Mouse (Mus musculus) lung, postnatal 0 days (tissue): ENCODE measurements at regions not wholly inside any gene's neighbourhood (a gene's known extent, or its start where the extent isn't known, plus 50 kb on each side); places are given as distances from the start of the nearest gene placed in this dataset.
A peak's percentile ranks its signal among the peaks of the same experiment; 100 is the strongest.

Experiments used
- ATAC-seq: fragments of 200-750 bp; cut with Nextera tagmentation; 2 replicates; pipeline ENCODE4 v1.8.0; 2017; ENCODE audit warnings: moderate library complexity
- DNase-seq: peaks from one replicate; pipeline ENCODE4 v3.0.0-alpha.2; 2016; ENCODE audit warnings: low spot score
- H3K27ac ChIP-seq: fragments of 300-500 bp; sonication (generic); 2 replicates; pipeline ENCODE4 v1.5.1; 2014; ENCODE audit warnings: antibody characterized with exemption, mild to moderate bottlenecking, low read length, mixed read lengths
- H3K27me3 ChIP-seq: fragments of 300-500 bp; sonication (generic); replicated peaks from 2 replicates; pipeline ENCODE4 v1.6.1; 2014; ENCODE audit warnings: low read length, mixed read lengths; ENCODE audit not compliant: insufficient read depth
- H3K36me3 ChIP-seq: fragments of 300-500 bp; sonication (generic); 2 replicates; pipeline ENCODE4 v1.6.1; 2014; ENCODE audit warnings: low read length, mixed read lengths; ENCODE audit not compliant: insufficient read depth
- H3K4me1 ChIP-seq: fragments of 300-500 bp; sonication (generic); 2 replicates; pipeline ENCODE4 v1.6.1; 2014; ENCODE audit warnings: antibody characterized with exemption, low read depth, low read length, mixed read lengths; ENCODE audit not compliant: insufficient read depth
- H3K4me2 ChIP-seq: fragments of 300-500 bp; sonication (generic); replicated peaks from 2 replicates; pipeline ENCODE4 v1.6.1; 2014; ENCODE audit warnings: low read depth, mild to moderate bottlenecking, low read length, moderate library complexity, mixed read lengths
- H3K4me3 ChIP-seq: fragments of 300-500 bp; sonication (generic); 2 replicates; pipeline ENCODE4 v1.5.1; 2014; ENCODE audit warnings: low read depth, low read length
- H3K9ac ChIP-seq: fragments of 300-500 bp; sonication (generic); replicated peaks from 2 replicates; pipeline ENCODE4 v1.6.1; 2014; ENCODE audit warnings: low read depth, mild to moderate bottlenecking
- H3K9me3 ChIP-seq: fragments of 300-500 bp; sonication (generic); 2 replicates; pipeline ENCODE4 v1.6.1; 2016; ENCODE audit warnings: low read length, mixed read lengths
- CTCF ChIP-seq: IDR thresholded peaks from 2 replicates; pipeline ENCODE4 v1.5.1; 2016; ENCODE audit warnings: antibody characterized with exemption, mild to moderate bottlenecking
- EP300 ChIP-seq: IDR thresholded peaks from 2 replicates; pipeline ENCODE4 v1.6.1; 2016; ENCODE audit warnings: antibody characterized with exemption, mild to moderate bottlenecking, control low read depth
- WGBS: fragments of 180-500 bp; shearing (Covaris S2); extraction: QIAGEN DNeasy Blood & Tissue Kit; methylation state at CpG from one replicate; pipeline ENCODE4 v1.1.7; 2014; 5-methylcytosine and 5-hydroxymethylcytosine counted together

DNA sequence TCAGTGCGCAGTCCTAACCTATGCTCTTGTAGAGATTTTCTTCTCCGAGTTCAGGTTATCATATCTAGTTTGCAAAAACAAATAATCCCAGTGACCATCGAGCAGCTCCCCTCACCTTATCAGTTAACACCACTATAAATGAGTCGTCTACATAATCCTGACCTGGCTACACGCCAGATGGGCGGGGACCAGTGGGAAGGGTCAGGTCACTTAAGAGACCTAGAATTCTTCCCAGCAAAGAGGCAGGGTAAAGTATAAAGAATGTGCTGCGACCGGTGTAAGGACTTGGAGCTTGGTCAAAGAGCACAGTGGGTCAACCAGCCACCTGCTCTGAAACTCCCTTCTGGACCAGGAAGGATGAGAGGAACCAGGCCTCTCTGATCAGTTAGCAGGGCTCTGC, 102.0 kb upstream of the 1700020N01Rik start:
- TF ChIP-seq EP300 (no peak), CTCF (no peak)
- WGBS, result 15% methylated on average over 8 of the region's 8 CpGs
- DNase-seq, result peak; percentile 38

DNA sequence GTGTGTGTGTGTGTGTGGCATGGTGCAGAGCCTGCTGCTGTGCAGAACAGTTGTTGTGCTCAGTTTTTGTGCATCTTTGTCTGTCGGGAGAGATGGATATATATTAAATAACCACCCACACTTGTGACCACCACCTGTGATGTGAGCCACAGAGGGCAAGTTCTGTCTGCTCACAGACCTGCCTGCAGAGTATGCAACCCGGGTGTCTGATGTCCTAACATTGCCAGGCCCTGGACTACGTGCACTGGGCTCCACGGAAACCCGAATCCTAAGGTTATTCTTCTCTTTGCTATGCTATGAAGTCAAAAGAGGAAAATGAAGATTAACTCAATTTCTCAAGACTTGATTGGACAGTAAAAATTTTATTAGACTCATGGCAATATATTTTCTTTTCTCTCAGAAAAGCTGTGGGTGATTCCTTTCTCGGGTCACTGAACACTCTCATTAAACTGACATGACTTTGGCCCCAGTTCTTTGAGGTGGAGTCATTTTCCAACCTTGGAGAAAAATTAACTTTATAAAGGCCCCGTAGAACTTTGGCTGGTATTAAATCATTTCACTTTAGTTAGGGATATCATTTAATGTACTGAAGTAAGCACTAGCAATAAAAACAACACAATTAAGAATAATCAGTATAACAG, 100.6 kb upstream of the 1700020N01Rik start:
- no peak for DNase-seq
- no peaks in the 10 kb centered on the region for H3K36me3 ChIP-seq
- H3K4me1 ChIP-seq, result no peaks in the 10 kb centered on the region
- H3K4me2 ChIP-seq, result no peak overlapping the region
- H3K4me3 ChIP-seq, result no peak overlapping the region
- no peaks in the 10 kb centered on the region for H3K27me3 ChIP-seq
- H3K27ac ChIP-seq, result no peak overlapping the region
- H3K9me3 ChIP-seq, result no peaks in the 10 kb centered on the region
- H3K9ac ChIP-seq, result no peak overlapping the region
- WGBS, result 81% methylated on average over 7 of the region's 7 CpGs
- no peak for ATAC-seq
- no peak for TF ChIP-seq CTCF
- TF ChIP-seq EP300, result no peak

More for the DNA sequence above, 102.0 kb upstream of the 1700020N01Rik start:
- no peak overlapping the region for H3K4me3 ChIP-seq
- H3K9ac ChIP-seq, result no peak overlapping the region
- H3K36me3 ChIP-seq, result no peaks in the 10 kb centered on the region
- no peaks in the 10 kb centered on the region for H3K4me1 ChIP-seq
- peak; percentile 62; the same call in 1 of the 2 replicates for ATAC-seq
- H3K9me3 ChIP-seq, result no peaks in the 10 kb centered on the region
- H3K4me2 ChIP-seq, result no peak overlapping the region
- H3K27ac ChIP-seq, result no peak overlapping the region
- H3K27me3 ChIP-seq, result no peaks in the 10 kb centered on the region

DNA sequence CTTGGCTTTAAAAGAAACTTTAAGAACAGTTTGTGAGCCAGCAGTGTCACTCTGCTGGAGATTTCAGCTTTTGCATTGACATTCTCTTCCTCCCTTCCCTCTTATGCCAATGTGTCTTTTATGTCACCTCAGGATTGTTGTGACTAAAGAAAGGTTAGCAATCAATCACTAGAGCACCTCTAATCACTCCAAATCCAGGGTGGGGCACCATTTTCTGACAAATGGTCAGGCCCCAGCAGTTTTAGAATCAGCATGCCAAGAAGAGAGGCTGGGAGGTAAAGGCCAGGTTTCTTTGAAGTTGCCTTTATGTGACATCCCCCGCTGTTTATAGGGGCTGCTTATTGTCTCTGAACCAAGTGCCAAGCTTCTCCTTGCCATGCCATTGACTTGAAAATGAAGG, 98.4 kb upstream of the 1700020N01Rik start:
- DNase-seq (no peak), ATAC-seq (no peak)
- Histone ChIP-seq H3K9me3 (no peaks in the 10 kb centered on the region), H3K9ac (no peak overlapping the region), H3K27me3 (no peaks in the 10 kb centered on the region), H3K4me3 (no peak overlapping the region), H3K36me3 (no peaks in the 10 kb centered on the region), H3K4me2 (no peak overlapping the region), H3K27ac (no peak overlapping the region), H3K4me1 (no peaks in the 10 kb centered on the region)
- WGBS, result 67% methylated on average over 1 of the region's 1 CpGs
- TF ChIP-seq CTCF (no peak), EP300 (no peak)

DNA sequence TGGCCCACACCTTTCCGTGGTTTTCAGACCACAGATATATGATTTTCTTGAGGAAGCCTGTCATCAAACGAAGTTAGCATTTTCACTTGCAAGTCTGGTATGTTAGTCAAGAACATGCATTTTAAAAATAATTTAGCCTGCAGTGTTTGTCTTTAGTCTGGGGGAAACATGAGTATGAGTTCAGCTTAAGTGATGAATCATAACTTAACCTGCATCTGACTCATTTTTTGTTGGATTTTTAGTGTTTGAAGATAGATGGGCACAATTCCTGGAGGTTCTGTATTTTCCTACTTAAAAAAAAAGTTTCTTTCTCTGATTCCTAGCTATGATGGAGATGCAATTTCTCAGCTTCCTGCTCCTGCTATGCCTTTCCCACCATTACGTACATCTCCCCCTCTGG, 95.8 kb upstream of the 1700020N01Rik start:
- Histone ChIP-seq H3K9ac (no peak overlapping the region), H3K9me3 (no peaks in the 10 kb centered on the region), H3K4me3 (no peak overlapping the region), H3K4me2 (no peak overlapping the region), H3K4me1 (no peaks in the 10 kb centered on the region), H3K27me3 (no peaks in the 10 kb centered on the region), H3K36me3 (no peaks in the 10 kb centered on the region), H3K27ac (no peak overlapping the region)
- 81% methylated on average over 3 of the region's 3 CpGs for WGBS
- ATAC-seq (no peak), DNase-seq (no peak)
- TF ChIP-seq EP300, result peak; percentile 46
- no peak for TF ChIP-seq CTCF

DNA sequence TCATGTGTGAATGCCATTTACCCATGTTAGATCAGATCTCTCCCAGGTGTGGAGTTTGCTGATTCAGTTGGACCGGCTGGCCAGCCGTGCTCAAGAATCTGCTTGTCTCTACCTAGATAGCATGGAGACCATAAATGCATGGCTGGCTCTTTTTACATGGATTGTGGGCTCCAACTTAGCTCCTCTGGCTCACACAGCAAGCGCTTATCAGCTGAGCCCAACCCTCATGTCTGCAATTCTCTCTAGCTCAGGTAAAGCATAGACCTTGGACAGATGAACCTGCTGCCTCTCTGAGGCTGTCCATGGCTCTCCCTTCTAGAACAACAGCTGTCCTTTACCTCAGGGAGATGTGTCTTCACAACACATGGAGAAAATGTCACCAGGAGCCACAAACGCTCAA, 94.8 kb upstream of the 1700020N01Rik start:
- Histone ChIP-seq H3K36me3 (no peaks in the 10 kb centered on the region), H3K27me3 (no peaks in the 10 kb centered on the region), H3K4me2 (no peak overlapping the region), H3K27ac (no peak overlapping the region), H3K4me3 (no peak overlapping the region), H3K9ac (no peak overlapping the region), H3K9me3 (no peaks in the 10 kb centered on the region), H3K4me1 (no peaks in the 10 kb centered on the region)
- TF ChIP-seq CTCF (no peak), EP300 (no peak)
- 90% methylated on average over 4 of the region's 4 CpGs for WGBS
- ATAC-seq, result no peak
- no peak for DNase-seq

DNA sequence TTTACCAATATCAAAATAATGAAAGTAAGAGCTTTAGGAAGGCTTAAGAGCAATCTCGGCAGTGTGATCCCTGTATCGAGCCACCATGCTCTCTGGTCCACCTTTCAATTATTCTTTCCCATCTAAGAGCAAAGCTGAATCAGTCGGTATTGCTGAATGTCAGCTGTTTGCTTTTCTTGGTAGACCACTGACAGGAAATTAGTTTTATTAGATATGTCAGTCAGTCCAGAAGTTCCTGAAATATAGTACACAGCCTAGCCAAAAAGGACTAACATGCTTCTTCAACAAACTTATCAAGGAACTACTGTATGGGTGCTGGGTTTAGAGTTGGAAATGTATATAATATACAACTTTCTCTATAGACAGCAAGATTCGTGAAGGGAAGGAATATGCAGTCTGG, 91.3 kb upstream of the 1700020N01Rik start:
- TF ChIP-seq CTCF, result no peak
- no peak for TF ChIP-seq EP300
- ATAC-seq (no peak), DNase-seq (no peak)
- H3K27me3 ChIP-seq, result no peaks in the 10 kb centered on the region
- H3K4me1 ChIP-seq, result no peaks in the 10 kb centered on the region
- no peak overlapping the region for H3K4me3 ChIP-seq
- H3K9me3 ChIP-seq, result no peaks in the 10 kb centered on the region
- no peak overlapping the region for H3K27ac ChIP-seq
- no peaks in the 10 kb centered on the region for H3K36me3 ChIP-seq
- WGBS, result 87% methylated on average over 4 of the region's 4 CpGs
- no peak overlapping the region for H3K9ac ChIP-seq
- H3K4me2 ChIP-seq, result no peak overlapping the region

DNA sequence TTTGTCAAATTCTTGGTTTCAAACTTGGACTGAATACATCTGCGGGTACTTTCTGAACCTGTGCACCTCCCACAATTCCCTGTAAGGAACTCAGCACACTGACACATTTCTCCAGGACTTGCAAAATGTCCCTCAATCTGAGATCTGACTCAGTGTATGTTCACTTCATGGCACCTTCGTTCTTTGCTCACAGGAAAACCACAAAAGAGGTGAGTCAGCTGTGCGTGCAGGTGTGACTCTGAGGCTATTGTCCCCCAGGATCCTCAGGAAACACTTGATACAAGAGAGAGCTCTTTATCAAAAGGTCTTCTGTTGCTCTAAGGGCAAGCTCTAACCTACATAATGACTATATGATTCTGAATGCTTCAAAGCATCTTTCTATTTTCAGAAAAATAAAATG, 88.5 kb upstream of the 1700020N01Rik start:
- TF ChIP-seq EP300 (no peak), CTCF (no peak)

More for the DNA sequence above, 88.5 kb upstream of the 1700020N01Rik start:
- Histone ChIP-seq H3K27ac (no peak overlapping the region), H3K9ac (no peak overlapping the region), H3K4me3 (no peak overlapping the region), H3K4me2 (no peak overlapping the region), H3K36me3 (no peaks in the 10 kb centered on the region), H3K9me3 (no peaks in the 10 kb centered on the region), H3K4me1 (no peaks in the 10 kb centered on the region), H3K27me3 (no peaks in the 10 kb centered on the region)
- 65% methylated on average over 3 of the region's 3 CpGs for WGBS
- ATAC-seq (no peak), DNase-seq (no peak)
